Mouse (Mus musculus): ENCODE data around the gene Rpusd3. TPM values are rescaled to one million over a fixed set of nuclear protein-coding genes. Genes with fewer than 3 reads are reported as not detected.
A peak's percentile ranks its signal among the peaks of the same experiment; 100 is the strongest.

Gene Rpusd3
- polyA plus RNA-seq, 1 experiment, result 91.3 TPM

DNA sequence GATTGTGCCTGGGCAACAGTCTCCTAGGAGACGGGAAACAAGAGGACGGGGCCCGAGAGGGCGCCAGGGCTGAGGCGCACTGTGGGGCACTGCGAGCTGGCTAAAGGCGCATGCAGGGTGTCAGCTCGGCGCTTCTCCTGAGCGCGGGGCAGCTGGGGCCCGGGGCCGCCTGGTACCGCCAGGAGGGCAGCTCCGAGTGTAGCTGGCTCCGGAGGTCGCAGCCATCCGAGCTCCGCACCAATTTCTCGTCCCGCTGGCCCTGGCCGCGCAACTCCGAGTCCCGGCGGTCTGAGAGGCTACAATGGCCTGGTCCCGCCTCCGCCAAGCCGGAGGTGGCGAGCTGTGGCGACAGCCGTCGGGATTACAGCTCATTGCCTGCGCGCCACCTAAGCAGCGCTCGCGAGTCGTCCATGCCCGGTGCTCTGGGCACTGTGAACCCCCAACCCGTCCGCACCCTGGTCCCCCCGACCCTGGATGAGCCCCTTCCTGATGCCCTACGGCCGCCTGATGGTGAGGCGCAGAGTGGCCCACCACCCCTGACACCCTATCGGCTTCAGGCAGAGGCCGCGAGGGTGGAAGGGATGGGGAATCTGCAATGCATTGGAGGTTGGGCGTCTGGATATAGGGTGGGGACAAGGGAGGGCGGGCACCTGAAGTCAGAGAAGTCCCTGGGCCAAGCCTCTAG, 26.6 kb downstream of the Rpusd3 start:
- Histone ChIP-seq H3K9me3 (peaks cover 8% of the 10 kb centered on the region; the same call in 1 of the 2 replicates), H3K27me3 (replicated peaks) (no peaks in the 10 kb centered on the region), H3K4me3 (replicated peaks) (no peak overlapping the region), H3K36me3 (replicated peaks; ENCODE audit: low read length) (peaks cover 98% of the 10 kb centered on the region), H3K4me1 (peaks cover 20% of the 10 kb centered on the region)
- TF ChIP-seq FLI1 (IDR thresholded peaks at IDR 0.05; ENCODE audit: low read length) (no peak), GATA1 (IDR thresholded peaks at IDR 0.05; ENCODE audit: borderline replicate concordance, low read length) (no peak)

DNA sequence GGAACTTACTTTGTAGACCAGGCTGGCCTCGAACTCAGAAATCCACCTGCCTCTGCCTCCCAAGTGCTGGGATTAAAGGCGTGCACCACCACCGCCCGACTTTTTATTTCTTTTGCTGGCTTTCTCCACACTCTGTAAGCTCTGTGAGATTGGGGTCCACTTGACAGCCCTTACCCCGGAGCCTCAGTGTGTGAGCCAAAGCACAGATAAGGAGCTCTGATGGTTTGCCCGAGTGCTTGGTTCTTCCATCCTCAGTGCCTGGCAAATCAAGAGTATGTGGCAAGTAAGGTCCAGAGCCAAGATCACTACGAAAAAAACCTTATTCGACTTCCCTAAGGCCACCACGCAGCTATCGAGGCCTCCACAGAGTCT, 27.1 kb downstream of the Rpusd3 start:
- Histone ChIP-seq H3K4me1 (peaks cover 20% of the 10 kb centered on the region), H3K4me3 (replicated peaks) (no peak overlapping the region), H3K36me3 (replicated peaks; ENCODE audit: low read length) (peaks cover 98% of the 10 kb centered on the region), H3K9me3 (peaks cover 8% of the 10 kb centered on the region; the same call in 1 of the 2 replicates), H3K27me3 (replicated peaks) (no peaks in the 10 kb centered on the region)
- TF ChIP-seq GATA1 (IDR thresholded peaks at IDR 0.05; ENCODE audit: borderline replicate concordance, low read length), result no peak
- TF ChIP-seq FLI1 (IDR thresholded peaks at IDR 0.05; ENCODE audit: low read length), result no peak

DNA sequence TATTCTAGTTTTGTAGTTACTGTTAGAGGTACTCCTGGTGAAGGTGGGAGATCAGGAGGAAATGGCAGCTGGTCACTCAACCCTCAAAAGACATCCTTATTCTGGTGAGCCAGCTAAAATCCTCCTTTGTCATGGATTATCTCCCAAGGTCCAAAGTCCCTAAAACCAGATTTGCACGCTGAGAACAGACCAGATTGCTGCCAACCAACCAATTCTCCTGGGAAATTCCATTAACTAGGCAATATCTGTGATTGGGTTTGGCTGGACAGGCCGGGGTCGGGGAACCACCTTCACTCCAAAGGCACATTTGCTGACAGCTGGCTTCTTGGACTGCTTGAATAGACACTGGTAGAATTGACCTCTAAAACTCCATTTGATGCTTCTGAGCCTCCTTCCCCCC, 28.4 kb downstream of the Rpusd3 start:
- Histone ChIP-seq H3K4me3 (replicated peaks) (no peak overlapping the region), H3K36me3 (replicated peaks; ENCODE audit: low read length) (peaks cover 99% of the 10 kb centered on the region), H3K27me3 (replicated peaks) (no peaks in the 10 kb centered on the region), H3K9me3 (peaks cover 8% of the 10 kb centered on the region; the same call in 1 of the 2 replicates), H3K4me1 (peaks cover 26% of the 10 kb centered on the region)
- TF ChIP-seq FLI1 (IDR thresholded peaks at IDR 0.05; ENCODE audit: low read length) (no peak), GATA1 (IDR thresholded peaks at IDR 0.05; ENCODE audit: borderline replicate concordance, low read length) (no peak)

DNA sequence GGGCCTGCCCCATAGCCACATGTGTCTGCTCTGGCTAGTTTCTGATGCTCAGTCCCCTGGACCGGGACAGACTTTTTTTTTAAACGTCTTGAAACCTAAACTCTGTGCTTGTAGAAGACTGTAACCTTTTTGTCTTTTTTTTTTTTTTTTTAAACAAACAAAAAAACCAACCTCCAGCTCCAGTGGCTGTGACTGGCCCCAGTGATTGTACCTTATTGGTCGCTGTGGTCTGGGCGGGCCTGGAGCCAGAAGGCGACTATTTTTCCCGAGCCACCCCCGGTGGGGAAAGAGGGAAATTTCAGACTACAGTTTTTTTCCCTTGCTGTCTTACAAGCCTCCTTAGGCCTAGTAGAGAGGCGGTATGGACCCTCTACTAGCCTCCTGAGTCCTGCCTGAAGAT, 30.2 kb downstream of the Rpusd3 start, which contains the start of gene Ttll3:
Gene Ttll3, plus strand, starts transcription at position 301 of the 400 bp plus-strand sequence.
- Histone ChIP-seq H3K9me3 (no peaks in the 10 kb centered on the region), H3K36me3 (replicated peaks; ENCODE audit: low read length) (peaks cover 99% of the 10 kb centered on the region), H3K4me1 (peaks cover 43% of the 10 kb centered on the region), H3K4me3 (replicated peaks) (no peak within 1 kb of the TSS), H3K27me3 (replicated peaks) (no peaks in the 10 kb centered on the region)
- TF ChIP-seq GATA1 (IDR thresholded peaks at IDR 0.05; ENCODE audit: borderline replicate concordance, low read length) (no peak), FLI1 (IDR thresholded peaks at IDR 0.05; ENCODE audit: low read length) (no peak)

GRCm38 (mm10) chr6:113386025-113386424, 33.1 kb downstream of the Rpusd3 start:
- Histone ChIP-seq H3K9me3 (no peaks in the 10 kb centered on the region), H3K36me3 (replicated peaks; ENCODE audit: low read length) (peaks cover 100% of the 10 kb centered on the region), H3K4me1 (peaks cover 43% of the 10 kb centered on the region), H3K4me3 (replicated peaks) (no peak overlapping the region), H3K27me3 (replicated peaks) (no peaks in the 10 kb centered on the region)
- TF ChIP-seq GATA1 (IDR thresholded peaks at IDR 0.05; ENCODE audit: borderline replicate concordance, low read length) (no peak), FLI1 (IDR thresholded peaks at IDR 0.05; ENCODE audit: low read length) (no peak)

- H3K9me3 ChIP-seq, result no peaks in the 10 kb centered on the region
- no peak for TF ChIP-seq FLI1 (IDR thresholded peaks at IDR 0.05; ENCODE audit: low read length)
- no peak for TF ChIP-seq GATA1 (IDR thresholded peaks at IDR 0.05; ENCODE audit: borderline replicate concordance, low read length)
- H3K36me3 ChIP-seq (replicated peaks; ENCODE audit: low read length), result peaks cover 100% of the 10 kb centered on the region
- H3K4me3 ChIP-seq (replicated peaks), result no peak overlapping the region
- H3K4me1 ChIP-seq, result peaks cover 50% of the 10 kb centered on the region
- no peaks in the 10 kb centered on the region for H3K27me3 ChIP-seq (replicated peaks)
These were observed 33.9 kb downstream of the Rpusd3 start for GRCm38 (mm10) chr6:113385160-113385714.

- H3K27me3 ChIP-seq (replicated peaks), result no peaks in the 10 kb centered on the region
- H3K36me3 ChIP-seq (replicated peaks; ENCODE audit: low read length), result peaks cover 100% of the 10 kb centered on the region
- no peaks in the 10 kb centered on the region for H3K9me3 ChIP-seq
- peaks cover 57% of the 10 kb centered on the region for H3K4me1 ChIP-seq
- TF ChIP-seq GATA1 (IDR thresholded peaks at IDR 0.05; ENCODE audit: borderline replicate concordance, low read length), result no peak
- TF ChIP-seq FLI1 (IDR thresholded peaks at IDR 0.05; ENCODE audit: low read length), result no peak
- H3K4me3 ChIP-seq (replicated peaks), result no peak overlapping the region
These were observed 34.7 kb downstream of the Rpusd3 start for GRCm38 (mm10) chr6:113384351-113384927.

GRCm38 (mm10) chr6:113380480-113380879, 38.7 kb downstream of the Rpusd3 start:
- Histone ChIP-seq H3K36me3 (replicated peaks; ENCODE audit: low read length) (peaks cover 70% of the 10 kb centered on the region), H3K4me1 (peaks cover 67% of the 10 kb centered on the region), H3K27me3 (replicated peaks) (no peaks in the 10 kb centered on the region), H3K4me3 (replicated peaks) (peak overlapping the region; percentile 96), H3K9me3 (no peaks in the 10 kb centered on the region)
- no peak for TF ChIP-seq GATA1 (IDR thresholded peaks at IDR 0.05; ENCODE audit: borderline replicate concordance, low read length)
- TF ChIP-seq FLI1 (IDR thresholded peaks at IDR 0.05; ENCODE audit: low read length), result no peak

- H3K4me3 ChIP-seq (replicated peaks), result peak overlapping the region; percentile 96
- H3K36me3 ChIP-seq (replicated peaks; ENCODE audit: low read length), result peaks cover 70% of the 10 kb centered on the region
- H3K4me1 ChIP-seq, result peaks cover 66% of the 10 kb centered on the region
- no peaks in the 10 kb centered on the region for H3K27me3 ChIP-seq (replicated peaks)
- TF ChIP-seq GATA1 (IDR thresholded peaks at IDR 0.05; ENCODE audit: borderline replicate concordance, low read length) (no peak), FLI1 (IDR thresholded peaks at IDR 0.05; ENCODE audit: low read length) (no peak)
- H3K9me3 ChIP-seq, result no peaks in the 10 kb centered on the region
These were observed 39.9 kb downstream of the Rpusd3 start for GRCm38 (mm10) chr6:113379246-113379645.

Measured in megakaryocyte, embryonic 14.5 days (primary cell).